Mouse (Mus musculus) midbrain, postnatal 0 days (tissue): ENCODE measurements at regions not wholly inside any gene's neighbourhood (a gene's known extent, or its start where the extent isn't known, plus 50 kb on each side); places are given as distances from the start of the nearest gene placed in this dataset.
"Not testable (repeated sequence)": the region's sequence is repeated elsewhere in the genome, so short reads cannot be mapped to it uniquely, and the experiment has no call there.

Experiments used
- ATAC-seq: fragments of 200-750 bp; cut with Nextera tagmentation; 2 replicates; pipeline ENCODE4 v1.8.0; 2017; ENCODE audit warnings: moderate number of reproducible peaks, mild to moderate bottlenecking, moderate TSS enrichment, moderate library complexity; ENCODE audit not compliant: low FRiP score
- DNase-seq: peaks from one replicate; pipeline ENCODE4 v3.0.0-alpha.2; 2015; ENCODE audit warnings: low spot score
- H3K27ac ChIP-seq: fragments of 300-500 bp; sonication (generic); 2 replicates; pipeline ENCODE4 v1.5.1; 2014; ENCODE audit warnings: low read depth, mild to moderate bottlenecking, low read length, mixed read lengths
- H3K27me3 ChIP-seq: fragments of 300-500 bp; sonication (generic); 2 replicates; pipeline ENCODE4 v1.6.1; 2014; ENCODE audit warnings: low read length, control low read depth, mixed read lengths; ENCODE audit not compliant: insufficient read depth
- H3K36me3 ChIP-seq: fragments of 300-500 bp; sonication (generic); 2 replicates; pipeline ENCODE4 v1.6.1; 2014; ENCODE audit warnings: low read length, control low read depth, mixed read lengths; ENCODE audit not compliant: insufficient read depth
- H3K4me1 ChIP-seq: fragments of 300-500 bp; sonication (generic); 2 replicates; pipeline ENCODE4 v1.6.1; 2014; ENCODE audit warnings: mild to moderate bottlenecking, control low read depth, antibody characterized with exemption, low read length, mixed read lengths; ENCODE audit not compliant: insufficient read depth
- H3K4me2 ChIP-seq: fragments of 300-500 bp; sonication (generic); 2 replicates; pipeline ENCODE4 v1.6.1; 2014; ENCODE audit warnings: low read depth, mild to moderate bottlenecking, low read length, mixed read lengths; ENCODE audit not compliant: poor library complexity, severe bottlenecking
- H3K4me3 ChIP-seq: fragments of 300-500 bp; sonication (generic); 2 replicates; pipeline ENCODE4 v1.5.1; 2014; ENCODE audit warnings: low read depth, mild to moderate bottlenecking, low read length, moderate library complexity
- H3K9ac ChIP-seq: fragments of 300-500 bp; sonication (generic); replicated peaks from 2 replicates; pipeline ENCODE4 v1.6.1; 2014; ENCODE audit warnings: mild to moderate bottlenecking, low read length, moderate library complexity, mixed read lengths; ENCODE audit not compliant: poor library complexity, severe bottlenecking
- H3K9me3 ChIP-seq: fragments of 300-500 bp; sonication (generic); 2 replicates; pipeline ENCODE4 v1.6.1; 2016; ENCODE audit warnings: low read length, control low read depth
- CTCF ChIP-seq: IDR thresholded peaks from 2 replicates; pipeline ENCODE4 v1.5.1; 2016; ENCODE audit warnings: antibody characterized with exemption, mild to moderate bottlenecking
- WGBS: fragments of 180-500 bp; shearing (Covaris S2); extraction: QIAGEN DNeasy Blood & Tissue Kit; methylation state at CpG from one replicate; pipeline ENCODE4 v1.1.7; 2014; 5-methylcytosine and 5-hydroxymethylcytosine counted together

DNA sequence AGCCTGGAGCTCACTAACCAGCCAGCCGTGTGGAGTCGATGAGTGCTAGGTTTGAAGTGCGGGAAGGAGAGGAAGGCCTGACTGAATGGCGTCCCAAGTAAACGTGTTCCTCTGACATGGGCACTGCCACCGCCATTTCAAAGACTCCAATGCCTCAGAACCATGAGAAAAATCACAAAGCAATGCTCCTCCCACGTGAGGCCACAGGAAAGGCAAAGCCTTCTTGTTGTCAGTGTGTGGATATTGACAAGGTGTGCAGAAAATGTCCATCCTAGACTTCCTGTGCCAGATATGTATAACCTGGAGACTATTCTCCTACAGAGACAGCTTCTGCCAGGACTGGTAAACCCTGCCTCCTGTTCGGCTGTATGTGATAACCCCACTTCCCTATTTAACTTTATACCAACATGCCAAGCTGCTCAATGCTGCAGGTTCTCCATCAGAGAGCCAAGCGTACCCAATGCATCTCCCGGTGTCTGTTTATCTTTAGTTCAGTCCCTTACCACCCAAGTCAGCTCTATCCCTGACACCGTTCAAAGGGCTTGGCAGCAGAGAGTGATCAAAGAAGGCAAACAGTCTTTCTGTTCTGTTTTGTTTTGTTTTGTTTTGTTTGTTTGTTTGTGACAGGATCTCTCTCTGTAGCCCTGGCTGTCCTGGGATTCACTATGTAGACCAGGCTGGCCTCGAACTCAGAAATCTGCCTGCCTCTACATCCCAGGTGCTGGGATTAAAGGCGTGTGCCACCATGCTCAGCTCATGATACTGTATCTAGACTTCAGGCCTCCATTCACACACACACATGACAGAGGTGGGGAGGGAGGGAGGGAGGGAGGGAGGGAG is 124.8 kb upstream of the Tbl1xr1 start:
- H3K4me3 ChIP-seq, result no peak overlapping the region
- no peak overlapping the region for H3K4me2 ChIP-seq
- H3K27me3 ChIP-seq, result no peaks in the 10 kb centered on the region
- no peak for TF ChIP-seq CTCF
- H3K36me3 ChIP-seq, result no peaks in the 10 kb centered on the region
- H3K27ac ChIP-seq, result no peak overlapping the region
- no peaks in the 10 kb centered on the region for H3K4me1 ChIP-seq
- no peaks in the 10 kb centered on the region for H3K9me3 ChIP-seq
- no peak for DNase-seq
- H3K9ac ChIP-seq, result no peak overlapping the region
- WGBS, result 90% methylated on average over 13 of the region's 13 CpGs
- ATAC-seq, result no peak

DNA sequence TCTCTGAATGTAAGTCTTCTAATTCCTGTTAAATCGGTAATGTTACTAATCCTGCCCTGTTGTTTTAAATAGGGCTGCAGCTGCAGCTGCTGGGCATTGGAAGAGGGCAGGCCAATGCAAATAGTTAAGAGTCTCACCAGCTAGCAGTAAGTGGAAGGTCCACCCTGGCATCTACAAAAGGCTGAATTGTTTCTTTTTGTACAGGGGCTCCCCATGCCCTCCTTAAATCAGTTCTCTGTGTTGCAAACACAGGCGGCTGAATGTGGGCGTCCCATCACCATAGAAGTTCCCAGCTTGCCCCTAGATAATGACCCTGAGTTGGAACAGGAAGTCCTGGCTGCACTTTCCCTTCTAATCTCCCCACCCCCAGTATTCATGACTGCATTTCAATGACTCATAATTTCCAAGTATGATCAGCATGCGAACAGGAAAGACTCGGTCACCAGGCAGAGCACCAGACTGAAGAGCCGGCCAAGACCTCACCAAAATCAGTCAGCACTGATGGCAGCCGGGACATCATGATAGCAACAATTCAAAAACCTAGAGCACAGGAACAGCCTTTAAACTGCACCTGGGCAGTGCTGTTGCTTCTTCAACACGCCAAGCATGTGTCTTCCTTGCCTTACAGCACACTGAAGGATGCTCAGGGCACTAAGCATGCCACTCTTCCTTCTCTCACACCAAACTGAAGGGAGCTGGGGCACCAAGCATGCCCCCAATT is 123.6 kb upstream of the Tbl1xr1 start:
- no peak for DNase-seq
- WGBS, result 57% methylated on average over 8 of the region's 8 CpGs
- H3K36me3 ChIP-seq, result no peaks in the 10 kb centered on the region
- H3K27ac ChIP-seq, result no peak overlapping the region
- no peak overlapping the region for H3K4me3 ChIP-seq
- no peak for ATAC-seq
- H3K9ac ChIP-seq, result no peak overlapping the region
- H3K9me3 ChIP-seq, result no peaks in the 10 kb centered on the region
- H3K27me3 ChIP-seq, result no peaks in the 10 kb centered on the region
- no peak for TF ChIP-seq CTCF
- H3K4me2 ChIP-seq, result no peak overlapping the region
- H3K4me1 ChIP-seq, result no peaks in the 10 kb centered on the region

DNA sequence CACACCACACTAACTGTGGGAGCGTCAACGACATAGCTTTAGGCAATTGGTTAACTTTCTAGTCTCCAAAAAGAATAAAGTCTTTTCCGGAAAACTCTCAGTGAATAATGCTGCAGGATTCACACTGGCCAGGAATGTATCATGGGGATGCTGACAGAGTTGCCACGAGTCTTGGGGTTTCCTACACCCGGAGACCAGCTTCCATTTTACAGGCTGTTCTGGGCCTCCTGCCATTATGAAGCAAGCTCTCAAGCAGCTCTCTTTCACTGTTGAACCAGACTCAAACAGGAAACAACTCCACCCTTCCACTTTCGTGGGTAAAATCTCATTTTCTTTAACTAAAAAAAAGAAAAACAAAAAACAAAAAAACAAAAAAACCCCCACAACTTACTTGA is 123.0 kb upstream of the Tbl1xr1 start:
- Histone ChIP-seq H3K36me3 (no peaks in the 10 kb centered on the region), H3K4me1 (no peaks in the 10 kb centered on the region), H3K9ac (no peak overlapping the region), H3K9me3 (no peaks in the 10 kb centered on the region), H3K4me3 (no peak overlapping the region), H3K4me2 (no peak overlapping the region), H3K27me3 (no peaks in the 10 kb centered on the region), H3K27ac (no peak overlapping the region)
- no peak for ATAC-seq
- no peak for TF ChIP-seq CTCF
- 85% methylated on average over 6 of the region's 6 CpGs for WGBS
- no peak for DNase-seq

DNA sequence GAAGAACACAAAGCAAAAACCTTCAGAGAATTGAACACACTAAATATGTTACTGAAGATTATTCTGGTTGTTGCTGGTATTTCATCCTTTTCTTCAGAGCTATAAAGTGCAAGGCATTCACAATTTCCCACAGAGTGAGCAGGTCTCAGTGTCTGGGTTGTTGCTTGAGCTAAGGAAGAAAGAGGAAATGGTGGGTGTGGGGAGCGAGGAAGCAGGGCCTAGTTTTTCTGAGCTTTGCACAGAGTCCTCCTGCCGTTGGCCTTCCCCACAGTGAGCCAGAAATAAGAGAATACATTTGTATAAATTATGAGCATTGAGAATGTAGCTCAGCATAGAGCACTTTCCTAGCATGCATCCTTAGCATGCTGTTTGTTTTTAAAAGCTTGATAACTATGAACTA is 120.8 kb upstream of the Tbl1xr1 start:
- no peak overlapping the region for H3K27ac ChIP-seq

DNA sequence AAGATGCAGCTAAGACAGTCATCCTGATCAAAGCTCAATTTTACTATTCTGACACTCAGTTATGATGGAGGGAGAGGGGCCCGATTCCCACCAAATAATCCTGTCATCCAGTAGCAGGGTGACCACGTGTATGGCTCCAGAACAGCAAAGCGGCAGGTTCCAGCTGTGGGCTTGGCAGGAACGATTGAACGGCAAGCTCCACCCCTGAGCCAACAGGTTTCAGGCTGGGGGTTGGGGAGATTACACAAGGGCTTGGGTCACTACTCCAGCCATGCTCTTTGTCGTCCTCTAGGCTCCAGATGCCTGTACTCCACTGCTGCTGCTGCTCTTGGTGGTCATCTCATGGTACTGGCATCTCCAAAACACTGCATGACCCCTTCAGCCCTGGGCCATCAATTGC is 119.3 kb upstream of the Tbl1xr1 start:
- H3K9me3 ChIP-seq, H3K36me3 ChIP-seq, ATAC-seq, H3K4me2 ChIP-seq, H3K9ac ChIP-seq, H3K27ac ChIP-seq, DNase-seq, H3K4me3 ChIP-seq, H3K4me1 ChIP-seq, H3K27me3 ChIP-seq: not testable (repeated sequence)
- WGBS, result 61% methylated on average over 6 of the region's 6 CpGs

More for the DNA sequence above, 120.8 kb upstream of the Tbl1xr1 start:
- no peaks in the 10 kb centered on the region for H3K36me3 ChIP-seq
- H3K27me3 ChIP-seq, result no peaks in the 10 kb centered on the region
- H3K9ac ChIP-seq, result no peak overlapping the region
- 39% methylated on average over 2 of the region's 2 CpGs for WGBS
- DNase-seq (no peak), ATAC-seq (no peak)
- H3K9me3 ChIP-seq, result no peaks in the 10 kb centered on the region
- TF ChIP-seq CTCF, result no peak
- H3K4me3 ChIP-seq, result no peak overlapping the region
- H3K4me1 ChIP-seq, result no peaks in the 10 kb centered on the region
- H3K4me2 ChIP-seq, result no peak overlapping the region

DNA sequence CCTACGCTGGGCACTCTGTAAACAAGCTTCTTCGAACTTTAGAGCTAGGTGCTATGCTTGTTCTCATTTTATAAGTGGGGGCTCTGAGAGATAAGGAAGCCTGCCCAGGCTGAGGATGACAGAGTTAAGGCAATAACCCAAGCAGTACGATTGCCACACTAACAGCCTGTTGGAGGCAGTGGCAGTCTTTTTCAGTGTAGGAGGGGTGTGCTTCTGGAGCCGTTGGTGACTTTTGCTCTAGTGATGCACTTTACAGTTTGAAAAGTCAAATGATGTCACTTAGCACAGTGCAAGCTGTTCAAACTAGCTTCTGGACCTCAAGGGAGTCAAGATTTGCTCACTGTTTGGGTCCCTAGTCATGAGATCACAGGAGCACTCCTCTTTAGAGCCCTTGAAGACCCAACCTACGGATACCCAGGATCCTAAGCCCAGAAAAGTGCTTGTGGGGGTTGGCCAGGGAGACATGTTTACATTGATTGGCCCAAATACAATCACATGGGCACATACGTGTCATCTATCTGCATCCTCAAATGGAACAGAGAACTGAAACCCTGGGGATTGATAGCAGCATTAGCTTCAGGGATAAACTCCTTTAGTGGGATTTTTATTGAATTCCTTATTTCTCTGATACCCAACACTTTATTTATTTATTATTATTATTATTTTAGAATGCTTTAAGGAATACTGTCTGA is 117.7 kb upstream of the Tbl1xr1 start:
- WGBS, result 91% methylated on average over 6 of the region's 6 CpGs
- no peak for DNase-seq
- TF ChIP-seq CTCF, result no peak
- H3K4me1 ChIP-seq, result no peaks in the 10 kb centered on the region
- no peaks in the 10 kb centered on the region for H3K36me3 ChIP-seq
- no peak overlapping the region for H3K4me2 ChIP-seq
- H3K27me3 ChIP-seq, result no peaks in the 10 kb centered on the region
- H3K9ac ChIP-seq, result no peak overlapping the region
- no peak overlapping the region for H3K27ac ChIP-seq
- H3K9me3 ChIP-seq, result no peaks in the 10 kb centered on the region
- no peak overlapping the region for H3K4me3 ChIP-seq
- ATAC-seq, result no peak
